8 mouse cellular contexts compared by ENCODE assay signal in genomic region chr2:130634739-130635411, GRCm38 (mm10). TPM values are rescaled to one million over a fixed set of nuclear protein-coding genes. Genes with fewer than 3 reads are reported as not detected.
A peak's percentile ranks its signal among the peaks of the same experiment; 100 is the strongest.
DNase-seq lines count a peak whose midpoint lies in the region; ATAC-seq and TF ChIP-seq lines count a peak whose summit lies in the region.

No protein-coding gene starts in this region.

- H3K36me3 ChIP-seq in forebrain, embryonic 11.5 days (ENCODE audit: control insufficient read depth, insufficient read depth, low read length): no peaks in the 10 kb centered on the region
- H3K36me3 ChIP-seq in lung, embryonic 16.5 days (ENCODE audit: control insufficient read depth, insufficient read depth, low read length): no peaks in the 10 kb centered on the region

- peak; percentile 36 for DNase-seq in gastrocnemius, postnatal 14 days
- no peak for DNase-seq in gastrocnemius, adult 8-10 months (ENCODE audit: low spot score in 2 of 2)
- DNase-seq in forebrain, embryonic 11.5 days (ENCODE audit: low spot score): peak; percentile 74
- peak; percentile 40 for DNase-seq in induced T-regulatory cell, adult 2 months (ENCODE audit: low read depth)
- DNase-seq in retina, postnatal 1 day: peak; percentile 75
- no peak for DNase-seq in adipocyte (ENCODE audit: low spot score)

- no peaks in the 10 kb centered on the region for H3K9me3 ChIP-seq in forebrain, embryonic 11.5 days (ENCODE audit: control insufficient read depth, low read length)
- H3K9me3 ChIP-seq in lung, embryonic 16.5 days (ENCODE audit: control insufficient read depth, low read length): no peaks in the 10 kb centered on the region

- no peak for TF ChIP-seq POLR2A in bone marrow macrophage, adult 2 months (IDR thresholded peaks at IDR 0.05; ENCODE audit: borderline replicate concordance, low read depth, low read length)

- intact Hi-C loops in gastrocnemius, postnatal 14 days (cut with DNase I; ENCODE audit: low total_unique reads): no loop called here

- under 1% methylated on average over 37 of the region's 38 CpGs for WGBS in forebrain, embryonic 11.5 days
- 2% methylated on average over 38 of the region's 38 CpGs for WGBS in lung, embryonic 16.5 days

- no peak for TF ChIP-seq CTCF in bone marrow macrophage, adult 2 months (IDR thresholded peaks at IDR 0.05; ENCODE audit: low read depth, low read length)

- H3K27ac ChIP-seq in bone marrow macrophage, adult 2 months (ENCODE audit: insufficient read depth, low read depth, low read length): no peak overlapping the region
- no peak overlapping the region for H3K27ac ChIP-seq in forebrain, embryonic 11.5 days (ENCODE audit: low read depth, low read length)
- no peak overlapping the region for H3K27ac ChIP-seq in lung, embryonic 16.5 days (ENCODE audit: low read length)

- H3K9ac ChIP-seq in forebrain, embryonic 11.5 days (ENCODE audit: low read length): peak overlapping the region; percentile 48
- H3K9ac ChIP-seq in lung, embryonic 16.5 days (ENCODE audit: low read length): peak overlapping the region; percentile 61

- H3K4me2 ChIP-seq in forebrain, embryonic 11.5 days (ENCODE audit: low read depth, low read length, severe bottlenecking): peak overlapping the region; percentile 58
- peak overlapping the region; percentile 77 for H3K4me2 ChIP-seq in lung, embryonic 16.5 days (ENCODE audit: low read depth, low read length)

- peak overlapping the region; percentile 53 for H3K4me3 ChIP-seq in bone marrow macrophage, adult 2 months (ENCODE audit: insufficient read depth, low read length)
- H3K4me3 ChIP-seq in forebrain, embryonic 11.5 days (ENCODE audit: low read depth, low read length): peak overlapping the region; percentile 31
- H3K4me3 ChIP-seq in lung, embryonic 16.5 days (ENCODE audit: low read length): peak overlapping the region; percentile 48

- peak; percentile 23; the same call in 1 of the 2 replicates for ATAC-seq in forebrain, embryonic 11.5 days (replicated peaks; ENCODE audit: low FRiP score)
- peak; percentile 62 for ATAC-seq in lung, embryonic 16.5 days (ENCODE audit: low read depth)

- peaks cover 41% of the 10 kb centered on the region for H3K27me3 ChIP-seq in forebrain, embryonic 11.5 days (ENCODE audit: control insufficient read depth, insufficient read depth, low read length)
- peaks cover 37% of the 10 kb centered on the region for H3K27me3 ChIP-seq in lung, embryonic 16.5 days (ENCODE audit: control insufficient read depth, insufficient read depth, low read depth, low read length)

- H3K4me1 ChIP-seq in bone marrow macrophage, adult 2 months (ENCODE audit: control insufficient read depth, insufficient read depth, low read length): peaks cover 7% of the 10 kb centered on the region
- H3K4me1 ChIP-seq in forebrain, embryonic 11.5 days (replicated peaks; ENCODE audit: control insufficient read depth, insufficient read depth, low read length): peaks cover 20% of the 10 kb centered on the region
- H3K4me1 ChIP-seq in lung, embryonic 16.5 days (replicated peaks; ENCODE audit: control insufficient read depth, insufficient read depth, low read length): peaks cover 14% of the 10 kb centered on the region

RNA-seq across cellular contexts. Expression of gene Ubox5, which starts 5.0 kb away (rescaled TPM):
- 1 to 10 TPM; 3.8 to 5.2 TPM for total RNA-seq in gastrocnemius, postnatal 14 days (2021)
- total RNA-seq in gastrocnemius, adult 8-10 months (2022): 1 to 10 TPM; 4.7 to 6.0 (median 5.2) TPM
- polyA plus RNA-seq in bone marrow macrophage, adult 2 months (2012; ENCODE audit: insufficient read depth, insufficient read length, missing spikeins): 5.0 and 6.1 TPM in 2 replicates
- polyA plus RNA-seq in forebrain, embryonic 11.5 days (2014; fragmentation: Nextera tagmentation; extraction: Ambion mirVana): 17.8 and 21.5 TPM in 2 replicates
- 9.0 and 10.8 TPM in 2 replicates for polyA plus RNA-seq in lung, embryonic 16.5 days (2015; fragmentation: Nextera tagmentation; extraction: Ambion mirVana)

RNA-seq across cellular contexts. Expression of gene Fastkd5, which starts 5.0 kb away (rescaled TPM):
- total RNA-seq in gastrocnemius, postnatal 14 days (2021): 1 to 10 TPM; 5.4 to 6.1 TPM
- 1 to 10 TPM; 5.1 to 7.7 (median 6.7) TPM for total RNA-seq in gastrocnemius, adult 8-10 months (2022)
- polyA plus RNA-seq in bone marrow macrophage, adult 2 months (2012; ENCODE audit: insufficient read depth, insufficient read length, missing spikeins): 4.4 and 6.1 TPM in 2 replicates
- polyA plus RNA-seq in forebrain, embryonic 11.5 days (2014; fragmentation: Nextera tagmentation; extraction: Ambion mirVana): 20.5 and 21.5 TPM in 2 replicates
- polyA plus RNA-seq in lung, embryonic 16.5 days (2015; fragmentation: Nextera tagmentation; extraction: Ambion mirVana): 15.4 and 16.6 TPM in 2 replicates

RNA-seq across cellular contexts. Expression of gene Lzts3, which starts 7.7 kb away (rescaled TPM):
- total RNA-seq in gastrocnemius, postnatal 14 days (2021): 1 to 10 TPM; 1.7 to 2.5 TPM
- total RNA-seq in gastrocnemius, adult 8-10 months (2022): 1 to 10 TPM; 1.8 to 3.0 (median 2.4) TPM
- polyA plus RNA-seq in bone marrow macrophage, adult 2 months (2012; ENCODE audit: insufficient read depth, insufficient read length, missing spikeins): 2.8 and 3.3 TPM in 2 replicates
- polyA plus RNA-seq in forebrain, embryonic 11.5 days (2014; fragmentation: Nextera tagmentation; extraction: Ambion mirVana): 1.6 and 1.7 TPM in 2 replicates
- polyA plus RNA-seq in lung, embryonic 16.5 days (2015; fragmentation: Nextera tagmentation; extraction: Ambion mirVana): 2.6 and 3.1 TPM in 2 replicates

RNA-seq across cellular contexts. Expression of gene Ddrgk1, which starts 29.6 kb away (rescaled TPM):
- 10 to 100 TPM; 70.0 to 74.8 TPM for total RNA-seq in gastrocnemius, postnatal 14 days (2021)
- total RNA-seq in gastrocnemius, adult 8-10 months (2022): 100 to 1,000 TPM; 120 to 153 (median 133) TPM
- polyA plus RNA-seq in bone marrow macrophage, adult 2 months (2012; ENCODE audit: insufficient read depth, insufficient read length, missing spikeins): 115 and 134 TPM in 2 replicates
- polyA plus RNA-seq in forebrain, embryonic 11.5 days (2014; fragmentation: Nextera tagmentation; extraction: Ambion mirVana): 46.8 and 48.5 TPM in 2 replicates
- polyA plus RNA-seq in lung, embryonic 16.5 days (2015; fragmentation: Nextera tagmentation; extraction: Ambion mirVana): 64.9 and 65.7 TPM in 2 replicates

RNA-seq across cellular contexts. Expression of gene Itpa, which starts 32.5 kb away (rescaled TPM):
- total RNA-seq in gastrocnemius, postnatal 14 days (2021): 10 to 100 TPM; 10.7 to 12.5 TPM
- 10 to 100 TPM; 12.0 to 14.5 (median 13.3) TPM for total RNA-seq in gastrocnemius, adult 8-10 months (2022)
- polyA plus RNA-seq in bone marrow macrophage, adult 2 months (2012; ENCODE audit: insufficient read depth, insufficient read length, missing spikeins): 22.7 and 23.7 TPM in 2 replicates
- 152 and 156 TPM in 2 replicates for polyA plus RNA-seq in forebrain, embryonic 11.5 days (2014; fragmentation: Nextera tagmentation; extraction: Ambion mirVana)
- polyA plus RNA-seq in lung, embryonic 16.5 days (2015; fragmentation: Nextera tagmentation; extraction: Ambion mirVana): 91.6 and 95.9 TPM in 2 replicates

Comparison
In these comparisons a context has a peak if more than half of its experiments do, and no peak if none do; other contexts are left out.
1. DNase-seq: peak in gastrocnemius, postnatal 14 days (single experiment), forebrain, embryonic 11.5 days (single experiment), induced T-regulatory cell, adult 2 months (single experiment) and retina, postnatal 1 day (single experiment); none in gastrocnemius, adult 8-10 months (0 of 2) and adipocyte (single experiment).
2. Peak in every context shown above with its lines, with median percentiles within 50 percentile points of each other: H3K4me3 ChIP-seq.